Mouse (Mus musculus) heart, adult 2 months (tissue): Measurements from ENCODE around the gene Gm3839.

ENCODE experiments used
- CTCF ChIP-seq: fragments of 200-600 bp; IDR thresholded peaks from 2 replicates; pipeline ENCODE4 v1.8.1; 2022; ENCODE audit warnings: antibody characterized with exemption, mild to moderate bottlenecking, moderate library complexity
- POLR2A ChIP-seq: fragments of 200-500 bp; IDR thresholded peaks from 2 replicates; pipeline ENCODE4 v1.6.1; 2011; ENCODE audit warnings: mild to moderate bottlenecking, low read depth, low read length, control low read depth; ENCODE audit not compliant: insufficient read depth

- TF ChIP-seq POLR2A: no peak
- no peak for TF ChIP-seq CTCF
Observed at GRCm38 (mm10) chr14:11257161-11257705, 99.3 kb downstream of the Gm3839 start.
